Mouse (Mus musculus) frontal cortex, adult 2 months (tissue): ENCODE results near the gene Egflam. TPM values are rescaled to one million over a fixed set of nuclear protein-coding genes. Genes with fewer than 3 reads are reported as not detected.
A peak's percentile ranks its signal among the peaks of the same experiment; 100 is the strongest.

Source experiments
- DNase-seq, 2 experiments: peaks; one replicate each; pipeline ENCODE4 v3.0.0; 2022; ENCODE audit warnings: low spot score in 1 of 2; ENCODE audit errors: extremely low spot score in 1 of 2
- polyA plus RNA-seq: library from polyadenylated mRNA; depleted of rRNA; stranded (reverse); fragments of >200 nt; gene quantifications from 2 replicates; pipeline ENCODE4 v1.2.3, GENCODE M21; 2012; rRNA removed

Egflam gene
- 2.5 and 3.0 TPM in 2 replicates for polyA plus RNA-seq

- DNase-seq, result no peak
Measured at GRCm38 (mm10) chr15:7397818-7398608, at the start of gene Egflam. Gene Egflam, minus strand, starts transcription at chr15:7398395.

- DNase-seq, result peak in 1 of 2 experiments; percentile 67
Measured at GRCm38 (mm10) chr15:7443396-7444315, 45.5 kb upstream of the Egflam start.

- DNase-seq, result no peak
Measured at GRCm38 (mm10) chr15:7442148-7443100, 44.2 kb upstream of the Egflam start.

- DNase-seq, result no peak
Measured at GRCm38 (mm10) chr15:7424282-7424681, 26.1 kb upstream of the Egflam start.

- no peak for DNase-seq
Measured at GRCm38 (mm10) chr15:7404521-7404920, 6.3 kb upstream of the Egflam start.

- no peak for DNase-seq
Measured at GRCm38 (mm10) chr15:7398609-7399540, 680 bp upstream of the Egflam start.

- no peak for DNase-seq
Measured at GRCm38 (mm10) chr15:7397446-7397817, 763 bp downstream of the Egflam start.

GRCm38 (mm10) chr15:7383349-7383748, 14.8 kb downstream of the Egflam start:
- DNase-seq, result no peak

- DNase-seq, result no peak
Measured at GRCm38 (mm10) chr15:7382457-7382856, 15.7 kb downstream of the Egflam start.

- DNase-seq, result no peak
Measured at GRCm38 (mm10) chr15:7352635-7353051, 45.6 kb downstream of the Egflam start.

- DNase-seq, result no peak
Measured at GRCm38 (mm10) chr15:7340703-7341309, 57.4 kb downstream of the Egflam start.

- no peak for DNase-seq
Measured at GRCm38 (mm10) chr15:7334517-7335298, 63.5 kb downstream of the Egflam start.

- DNase-seq, result no peak
Measured at GRCm38 (mm10) chr15:7332875-7333274, 65.3 kb downstream of the Egflam start.

GRCm38 (mm10) chr15:7322599-7323311, 75.4 kb downstream of the Egflam start:
- no peak for DNase-seq

GRCm38 (mm10) chr15:7320901-7321300, 77.3 kb downstream of the Egflam start:
- DNase-seq, result no peak

GRCm38 (mm10) chr15:7315539-7315938, 82.7 kb downstream of the Egflam start:
- DNase-seq, result no peak

GRCm38 (mm10) chr15:7308711-7309110, 89.5 kb downstream of the Egflam start:
- DNase-seq, result no peak
